Mouse (Mus musculus): ENCODE measurements around the gene Ift81.

Ift81 gene

DNA sequence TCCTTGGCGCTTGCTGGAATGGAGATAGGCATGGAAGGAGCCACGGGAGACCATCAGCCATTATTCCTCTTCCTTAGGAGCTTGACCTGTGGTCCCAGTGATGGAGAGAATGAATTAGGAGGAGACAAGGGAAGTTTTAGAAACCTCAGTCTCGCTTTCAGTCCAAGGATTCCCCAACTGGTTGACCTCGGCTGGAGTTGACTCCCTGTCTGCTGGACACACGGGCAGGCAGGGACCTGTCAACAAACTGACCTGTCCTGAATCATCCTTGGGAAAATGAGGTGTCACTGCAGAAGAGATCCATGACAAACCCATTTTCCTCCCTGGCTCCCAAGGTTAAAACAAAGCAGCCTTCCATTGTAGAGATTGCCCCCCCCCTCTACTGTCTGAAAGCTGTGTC is 97.4 kb downstream of the Ift81 start:
- no peak for DNase-seq (ENCODE audit: extremely low read depth, low read depth)

DNA sequence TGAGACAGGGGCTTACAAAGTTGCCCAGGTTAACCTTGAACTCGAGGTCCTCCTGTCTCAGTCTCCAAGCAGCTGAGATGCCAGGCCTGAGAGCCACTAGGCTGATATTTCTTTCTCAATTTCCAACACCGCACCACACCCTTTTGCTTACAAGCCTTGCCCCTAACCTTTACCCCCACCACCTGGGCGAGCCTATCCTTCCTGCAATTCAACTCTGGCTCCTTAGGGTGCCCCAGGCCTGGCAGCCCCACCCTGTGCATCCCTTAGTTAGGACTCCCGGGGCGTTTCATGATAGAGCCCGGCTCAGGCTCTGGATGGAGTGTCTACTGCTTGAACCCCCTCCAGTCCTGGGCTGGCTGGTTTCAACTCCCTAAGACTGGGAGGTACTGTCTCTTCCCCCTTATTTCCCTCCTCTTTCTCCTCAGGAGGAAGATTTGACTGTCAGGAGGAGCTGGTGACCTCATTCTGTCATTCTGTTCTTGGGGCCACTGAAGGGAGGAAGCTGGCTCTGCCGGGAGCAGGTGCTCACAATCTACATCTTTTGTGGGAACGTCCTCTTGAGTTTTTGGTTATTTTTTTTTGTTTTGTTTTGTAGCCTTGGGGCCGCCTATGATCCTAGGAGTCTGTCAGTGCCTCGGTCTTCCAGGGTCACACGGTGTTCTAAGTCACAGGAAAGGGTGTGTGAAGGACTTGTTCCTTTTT is 98.1 kb downstream of the Ift81 start:
- no peak for DNase-seq (ENCODE audit: extremely low read depth, low read depth)

DNA sequence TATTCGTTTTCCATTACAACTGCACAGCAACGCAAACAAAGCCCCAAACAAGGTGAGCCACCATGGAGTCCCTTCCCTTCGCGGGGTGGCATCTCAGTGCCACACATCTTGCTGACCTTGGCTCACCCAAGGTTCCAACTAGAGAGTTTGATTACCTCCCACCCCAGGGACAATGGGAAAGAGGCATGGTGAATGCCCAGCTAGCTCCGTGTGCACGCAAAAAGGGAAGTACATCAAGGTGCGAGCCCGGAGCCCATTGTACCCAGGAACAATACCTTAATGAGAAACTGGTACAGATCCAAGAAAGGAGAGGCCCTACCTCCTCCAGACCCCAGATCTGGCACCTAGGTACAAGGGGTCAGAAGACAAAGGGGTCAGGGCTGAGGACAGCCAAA is 100.2 kb downstream of the Ift81 start:
- no peak for DNase-seq (ENCODE audit: extremely low read depth, low read depth)

DNA sequence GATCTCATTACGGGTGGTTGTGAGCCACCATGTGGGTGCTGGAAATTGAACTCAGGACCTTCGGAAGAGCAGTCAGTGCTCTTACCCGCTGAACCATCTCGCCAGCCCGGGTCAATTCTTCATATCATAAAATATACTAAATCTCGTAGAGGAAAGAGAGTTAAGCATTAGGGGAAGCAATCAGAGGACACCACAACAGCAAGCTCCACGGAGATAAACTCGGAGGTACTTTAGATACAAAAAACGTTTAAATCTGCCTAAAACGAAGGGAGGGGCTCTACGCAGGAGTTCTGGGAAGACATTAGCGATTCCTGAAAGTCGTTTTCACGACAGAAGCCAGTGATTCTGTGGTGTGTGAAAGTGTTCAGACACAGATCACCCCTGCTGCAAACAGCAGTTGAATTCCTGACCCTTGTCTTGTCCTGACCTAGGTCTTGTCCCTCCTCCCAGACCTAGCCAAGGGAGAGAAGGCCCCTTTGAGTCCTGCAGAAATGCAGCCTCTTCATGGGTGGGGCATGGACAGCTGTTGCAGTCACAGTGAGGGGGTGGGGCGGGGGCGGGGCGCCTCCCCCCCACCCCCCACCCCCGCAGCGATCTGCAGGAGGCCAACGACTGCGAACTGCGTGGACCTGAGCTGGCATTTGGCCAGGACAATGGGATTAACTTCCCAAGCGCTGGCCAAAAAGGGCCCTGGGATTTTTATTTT is 100.7 kb downstream of the Ift81 start:
- no peak for DNase-seq (ENCODE audit: extremely low read depth, low read depth)

DNA sequence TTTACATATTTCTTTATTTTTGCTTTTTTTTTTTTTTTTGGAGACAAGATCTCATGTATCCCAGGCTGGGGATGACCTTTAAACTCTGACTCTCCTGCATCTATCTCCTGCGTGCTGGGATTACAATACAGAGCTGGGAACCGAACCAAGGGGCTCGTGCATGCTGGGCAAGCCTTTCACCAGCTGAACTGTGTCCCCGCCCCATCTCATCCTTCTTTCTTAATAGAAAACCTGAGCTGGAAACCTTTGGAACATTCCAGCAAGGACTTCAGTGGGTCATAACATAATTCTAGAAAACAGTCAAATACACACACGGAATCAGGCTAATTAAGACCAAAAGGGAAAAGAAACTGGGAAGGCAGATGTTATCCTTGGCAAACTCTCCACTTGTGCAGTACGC is 102.3 kb downstream of the Ift81 start:
- no peak for DNase-seq (ENCODE audit: extremely low read depth, low read depth)

DNA sequence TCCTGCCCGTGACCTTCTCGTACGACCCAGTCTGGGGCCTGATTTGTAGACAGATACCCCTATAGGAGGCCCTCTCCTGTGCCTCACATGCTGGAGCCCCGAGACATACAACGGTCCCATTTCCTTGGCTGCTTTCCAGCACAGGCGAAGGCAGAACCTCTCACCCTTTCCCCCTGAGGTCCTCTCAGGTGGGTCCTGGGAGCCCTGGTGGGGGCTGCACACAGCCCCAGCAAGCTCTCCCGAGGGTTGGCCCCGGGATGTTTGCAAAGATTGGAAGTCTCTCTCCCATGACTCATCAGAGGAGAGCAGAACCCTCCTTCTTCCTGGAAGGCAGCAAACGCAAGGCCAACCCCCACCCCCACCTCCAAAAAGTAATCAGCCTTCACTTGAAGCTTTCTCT is 102.9 kb downstream of the Ift81 start:
- DNase-seq (ENCODE audit: extremely low read depth, low read depth): no peak

DNA sequence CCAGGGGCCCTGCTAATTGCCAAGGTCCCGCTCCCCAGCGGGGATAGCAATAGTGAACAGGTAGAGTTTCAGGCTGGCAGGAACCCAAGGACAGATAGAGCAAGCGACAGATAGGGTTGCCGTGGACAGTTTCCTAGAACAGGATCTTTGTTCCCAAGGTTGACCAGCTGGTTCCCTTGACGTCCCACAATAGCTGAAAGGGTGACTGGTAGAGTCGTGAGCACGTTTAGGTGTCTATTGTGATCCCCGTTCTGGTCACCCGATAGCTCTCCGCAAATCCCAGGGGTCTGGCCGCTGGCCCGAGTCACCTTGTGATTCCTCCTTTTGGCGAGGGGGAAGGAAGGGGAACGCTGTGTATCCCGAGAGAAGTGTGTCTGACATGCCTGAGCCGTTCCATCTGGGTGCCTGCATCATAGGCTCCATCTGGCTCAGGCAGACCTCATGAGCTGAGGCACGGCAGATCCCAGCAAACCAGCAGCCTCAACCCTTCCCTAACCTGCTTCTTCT is 103.6 kb downstream of the Ift81 start:
- no peak for DNase-seq (ENCODE audit: extremely low read depth, low read depth)

DNA sequence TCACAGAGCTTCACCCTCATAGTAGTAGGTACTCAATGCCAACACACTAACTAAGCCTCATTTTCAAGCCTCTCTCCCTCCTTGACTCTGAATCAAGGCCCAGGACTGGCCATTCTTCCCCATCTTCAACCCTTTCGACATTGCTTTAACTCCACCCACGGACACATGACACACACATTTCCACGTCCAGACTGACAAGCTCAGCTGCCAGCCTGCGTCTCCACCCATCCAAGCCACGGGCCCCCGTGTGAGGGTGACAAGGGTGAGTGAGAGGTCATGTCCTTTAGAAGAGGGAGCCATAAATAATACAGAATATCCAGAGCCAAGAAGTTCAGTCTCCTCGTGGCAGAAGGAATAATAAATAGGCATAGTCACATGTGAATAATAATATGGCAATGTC is 104.7 kb downstream of the Ift81 start:
- no peak for DNase-seq (ENCODE audit: extremely low read depth, low read depth)

DNA sequence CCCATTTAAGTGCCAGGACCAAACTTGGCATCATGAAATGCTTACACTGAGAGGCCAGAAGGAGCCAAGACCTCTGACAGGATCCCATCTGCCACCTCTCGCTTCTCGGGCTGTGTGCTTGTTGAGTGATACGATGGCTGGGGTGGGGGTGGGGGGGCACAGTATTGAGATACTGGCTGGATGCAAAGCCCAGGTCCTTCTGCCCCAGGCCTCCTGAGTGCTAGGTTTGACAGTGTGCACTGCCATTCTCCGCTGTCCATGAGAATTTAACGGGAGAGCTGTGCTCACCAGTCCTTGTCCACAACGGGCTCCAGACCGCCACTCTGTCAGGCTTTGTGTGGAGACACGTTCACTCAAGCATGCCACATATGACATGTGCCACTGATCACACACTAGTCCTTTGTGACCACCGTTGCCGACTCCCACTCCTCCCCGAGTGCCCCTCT is 105.4 kb downstream of the Ift81 start:
- DNase-seq (ENCODE audit: extremely low read depth, low read depth): no peak

DNA sequence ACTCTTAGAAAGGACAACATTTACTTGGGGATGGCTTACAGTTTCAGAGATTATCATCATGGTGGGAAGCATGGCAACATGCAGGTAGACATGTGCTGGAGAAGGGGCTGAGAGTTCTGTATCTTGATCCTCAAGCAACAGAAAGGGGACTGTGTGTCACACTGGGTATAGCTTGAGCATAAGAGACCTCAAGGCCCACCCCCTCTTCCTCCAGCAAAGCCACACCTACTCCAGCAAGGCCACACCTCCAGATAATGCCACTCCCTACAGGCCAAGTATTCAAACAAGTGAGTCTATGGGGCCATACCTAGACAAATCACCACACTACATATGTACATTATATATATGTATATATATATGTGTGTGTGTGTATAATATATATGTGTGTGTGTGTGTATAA is 106.9 kb downstream of the Ift81 start:
- no peak for DNase-seq (ENCODE audit: extremely low read depth, low read depth)

DNA sequence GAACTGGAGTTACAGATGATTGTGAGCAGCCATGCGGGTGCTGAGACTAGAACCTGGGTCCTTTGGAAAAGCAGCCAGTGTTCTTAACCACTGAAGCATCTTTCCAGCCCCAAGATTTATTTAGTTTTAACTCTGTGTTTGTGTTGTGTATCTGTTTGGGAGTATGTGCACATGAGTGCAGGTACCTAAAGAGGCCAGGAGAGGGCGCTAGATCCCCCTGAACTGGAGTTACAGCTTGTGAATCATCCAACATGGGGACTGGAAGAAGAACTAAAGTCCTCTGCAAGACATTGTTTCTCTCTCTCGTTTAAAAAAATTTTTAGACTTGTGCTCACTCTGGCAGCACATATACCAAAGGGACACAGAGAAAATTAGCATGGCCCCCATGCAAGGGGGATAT is 107.9 kb downstream of the Ift81 start:
- DNase-seq (ENCODE audit: extremely low read depth, low read depth): no peak

DNA sequence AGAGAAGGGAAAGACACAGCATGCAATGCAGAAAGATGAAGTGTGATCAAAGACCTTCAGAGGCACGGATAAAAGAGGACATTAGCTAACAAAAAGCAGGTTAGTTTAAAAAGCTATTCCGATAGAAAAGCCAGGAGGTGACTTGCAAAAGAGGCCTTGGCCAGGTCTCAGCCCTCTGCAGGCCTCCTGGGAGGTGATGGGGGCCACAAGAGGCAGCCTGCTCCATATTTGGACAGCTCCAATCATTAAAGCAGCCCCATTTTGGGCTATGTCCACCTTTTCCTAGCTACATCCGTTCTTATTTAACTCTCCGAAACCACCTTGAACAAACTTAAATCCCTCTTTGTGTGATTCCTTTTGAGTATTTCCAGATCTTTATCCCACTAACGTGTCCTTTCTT is 108.8 kb downstream of the Ift81 start:
- no peak for DNase-seq (ENCODE audit: extremely low read depth, low read depth)

DNA sequence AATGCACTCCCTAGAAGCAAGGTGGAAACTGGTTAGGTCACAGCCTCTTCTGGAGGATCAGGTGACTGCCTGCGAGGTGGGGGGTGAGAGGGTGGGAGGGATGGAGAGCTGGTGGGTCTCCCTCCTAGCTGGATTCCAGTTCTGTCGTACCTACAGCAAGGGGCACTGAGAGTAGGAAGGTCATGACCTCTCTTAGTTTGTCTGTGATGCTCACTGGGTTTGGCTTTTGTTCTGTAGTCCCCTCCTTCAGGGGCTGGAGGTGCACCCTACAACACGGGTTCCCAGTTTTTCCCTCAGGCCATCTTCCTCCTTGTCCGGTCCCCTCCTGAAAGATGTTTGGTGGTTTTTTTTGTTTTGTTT is 110.6 kb downstream of the Ift81 start:
- DNase-seq (ENCODE audit: extremely low read depth, low read depth): no peak

DNA sequence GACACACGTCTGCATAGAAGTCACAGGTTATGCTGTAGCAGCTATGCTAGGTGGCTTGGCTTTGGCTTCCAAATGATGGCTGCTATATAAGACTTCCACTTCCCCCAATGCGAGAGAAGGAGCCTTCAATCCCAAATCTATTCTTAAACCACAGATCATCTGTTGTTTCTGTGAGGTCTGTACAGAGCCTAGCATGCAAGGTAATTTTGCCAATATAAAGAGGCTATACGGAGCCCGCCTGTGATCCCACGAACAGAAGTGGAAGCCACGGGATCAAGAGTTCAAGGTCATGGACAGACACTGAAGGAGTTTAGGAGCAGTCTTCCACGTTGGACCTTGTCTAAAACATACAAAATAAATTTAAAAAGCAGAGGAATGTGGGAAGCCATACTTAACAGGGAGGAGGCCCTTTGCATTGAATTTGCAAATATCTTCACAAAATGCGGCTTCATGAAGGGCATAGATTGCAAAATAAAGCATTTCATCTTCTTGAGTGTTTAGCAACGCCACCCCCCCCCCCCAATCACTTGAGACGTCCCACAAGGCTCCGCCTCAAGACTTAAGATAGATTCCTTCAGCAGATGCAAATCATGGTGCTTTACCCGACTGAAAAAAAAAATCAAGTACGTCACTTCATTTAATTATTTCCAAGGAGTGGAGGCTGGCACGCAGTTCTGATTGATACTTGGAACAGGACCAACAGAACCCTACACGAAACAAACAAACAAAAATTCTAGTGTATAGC is 111.1 kb downstream of the Ift81 start:
- no peak for DNase-seq (ENCODE audit: extremely low read depth, low read depth)

DNA sequence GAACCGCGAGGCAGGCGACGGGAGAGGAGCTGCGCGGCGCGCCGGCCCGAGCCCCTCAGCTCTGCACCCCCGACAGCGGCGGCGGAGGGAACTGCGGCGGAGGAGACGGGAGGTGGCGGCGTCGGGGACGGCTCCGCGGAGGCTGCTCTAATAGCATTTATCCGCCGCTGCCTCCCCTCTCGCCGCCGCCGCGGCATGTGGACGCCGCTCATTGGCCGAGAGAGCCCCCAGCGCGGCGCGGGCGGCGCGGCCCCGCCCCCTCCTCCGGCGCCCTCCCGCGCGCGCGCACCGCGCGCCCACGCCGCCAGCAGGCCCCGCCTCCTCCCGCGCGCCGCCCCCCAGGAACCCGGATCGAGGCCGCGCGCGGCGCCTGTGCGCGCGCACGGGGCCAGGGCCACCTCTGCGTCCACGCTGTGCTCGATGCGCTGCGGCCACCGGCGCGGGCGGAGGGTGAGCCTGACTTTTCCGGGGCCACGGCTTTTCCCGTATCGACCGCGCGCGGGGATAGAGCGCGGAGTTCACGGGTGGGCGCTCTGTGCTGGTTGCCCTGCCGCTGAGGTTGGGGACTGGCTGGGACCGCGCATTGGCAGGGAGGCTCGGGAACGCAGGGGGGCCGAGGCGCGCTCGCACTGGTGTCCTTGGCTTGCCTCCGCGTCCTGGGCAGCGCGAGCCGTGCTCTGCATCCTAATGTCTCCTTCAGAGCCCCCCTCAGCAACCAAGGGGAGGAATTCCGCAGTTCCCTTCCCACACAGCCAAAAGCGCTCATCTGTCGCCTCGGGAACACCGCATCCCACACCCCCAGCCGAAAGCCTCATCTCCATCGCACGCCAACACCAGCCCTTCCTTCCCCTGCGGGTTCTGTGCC is 112.0 kb downstream of the Ift81 start, which contains the start of gene Atp2a2:
TSS of gene Atp2a2 (minus strand) at position 149 of the 865 bp plus-strand sequence.
- peak; percentile 50 for DNase-seq (ENCODE audit: extremely low read depth, low read depth)

DNA sequence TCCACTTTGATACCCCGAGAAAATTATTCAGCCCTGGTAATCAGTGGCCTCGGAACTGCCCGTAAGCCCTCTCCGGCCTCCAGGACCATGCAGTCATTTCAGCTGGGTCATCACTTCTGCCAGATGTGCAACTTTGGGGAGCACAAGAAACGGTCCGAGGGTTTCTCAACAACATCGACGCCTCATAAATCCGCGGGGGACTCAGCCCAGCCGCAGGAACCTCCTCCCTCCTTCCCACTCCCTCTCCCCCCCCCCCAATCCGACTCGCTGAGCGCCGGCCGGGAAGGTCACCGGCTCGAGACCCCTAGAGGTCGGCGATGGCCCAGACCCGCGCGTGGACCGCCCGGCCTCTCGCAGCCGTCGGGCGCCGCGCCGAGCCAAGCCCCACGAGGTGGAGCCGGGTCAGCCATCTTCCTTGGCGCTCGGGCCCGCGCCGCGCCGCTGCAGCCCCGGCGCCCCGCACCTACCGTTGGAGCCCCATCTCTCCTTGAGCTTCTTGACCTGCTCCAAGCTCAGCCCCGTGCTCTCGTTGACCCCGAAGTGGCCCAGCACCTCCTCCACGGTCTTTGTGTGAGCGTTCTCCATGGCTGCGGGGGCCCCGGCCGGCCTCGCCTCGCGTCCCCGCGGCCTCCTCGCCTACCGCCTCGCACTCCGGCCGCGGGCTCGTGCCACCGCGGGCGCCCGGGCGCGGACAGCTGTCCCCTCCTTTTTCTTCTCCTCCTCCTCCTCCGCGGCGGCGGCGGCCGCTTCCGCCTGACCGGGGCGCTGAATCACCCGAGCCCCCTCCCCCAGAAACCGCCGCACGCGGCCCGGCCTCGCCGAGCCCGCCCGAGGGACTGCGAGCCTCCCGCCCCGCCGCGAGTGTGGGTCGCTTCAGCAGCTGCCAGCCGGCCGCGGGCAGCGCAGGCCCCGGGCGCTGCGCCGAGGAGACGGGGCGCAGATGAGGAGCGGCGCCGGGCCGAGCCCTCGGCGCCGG is 112.9 kb downstream of the Ift81 start:
- peak; percentile 22 for DNase-seq (ENCODE audit: extremely low read depth, low read depth)

DNA sequence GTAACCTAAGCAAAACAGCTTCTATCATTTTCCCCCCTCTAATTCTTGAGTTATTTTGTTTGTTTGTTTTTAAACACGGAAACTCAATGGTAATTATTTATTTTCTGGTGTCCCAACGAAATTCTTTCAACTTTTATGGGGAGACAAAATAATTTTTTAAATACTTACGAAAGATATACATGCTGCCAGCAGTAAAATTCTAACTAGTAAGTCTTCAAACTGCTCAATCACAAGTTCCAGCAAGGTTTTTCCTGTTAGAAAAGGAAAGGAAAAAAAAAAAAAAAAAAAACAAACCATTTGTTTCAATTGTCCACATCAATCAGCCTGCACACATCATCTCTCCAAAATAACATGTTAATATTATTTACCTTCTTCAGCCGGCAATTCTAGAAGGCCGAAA is 113.8 kb downstream of the Ift81 start:
- DNase-seq (ENCODE audit: extremely low read depth, low read depth): no peak
